Mouse (Mus musculus) midbrain, embryonic 13.5 days (tissue): Measurements from ENCODE around the gene Def8. TPM values are rescaled to one million over a fixed set of nuclear protein-coding genes. Genes with fewer than 3 reads are reported as not detected.
A peak's percentile ranks its signal among the peaks of the same experiment; 100 is the strongest.

Experiments
- ATAC-seq: fragments of 200-750 bp; cut with Nextera tagmentation; 2 replicates; pipeline ENCODE4 v1.8.0; 2017; ENCODE audit warnings: mild to moderate bottlenecking, moderate TSS enrichment, moderate library complexity
- H3K27ac ChIP-seq: fragments of 300-500 bp; sonication (generic); 2 replicates; pipeline ENCODE4 v1.5.1; 2015; ENCODE audit warnings: inconsistent platforms, mild to moderate bottlenecking, moderate library complexity
- H3K27me3 ChIP-seq: fragments of 300-500 bp; sonication (generic); 2 replicates; pipeline ENCODE4 v1.6.1; 2015; ENCODE audit warnings: mild to moderate bottlenecking, inconsistent platforms
- H3K36me3 ChIP-seq: fragments of 300-500 bp; sonication (generic); 2 replicates; pipeline ENCODE4 v1.6.1; 2015; ENCODE audit warnings: mild to moderate bottlenecking, inconsistent platforms
- H3K4me1 ChIP-seq: fragments of 300-500 bp; sonication (generic); replicated peaks from 2 replicates; pipeline ENCODE4 v1.6.1; 2015; ENCODE audit warnings: inconsistent platforms
- H3K4me2 ChIP-seq: fragments of 300-500 bp; sonication (generic); replicated peaks from 2 replicates; pipeline ENCODE4 v1.6.1; 2015; ENCODE audit warnings: moderate library complexity, mild to moderate bottlenecking, inconsistent platforms
- H3K4me3 ChIP-seq: fragments of 300-500 bp; sonication (generic); replicated peaks from 2 replicates; pipeline ENCODE4 v1.5.1; 2015; ENCODE audit warnings: mild to moderate bottlenecking, inconsistent platforms
- H3K9ac ChIP-seq: fragments of 300-500 bp; sonication (generic); replicated peaks from 2 replicates; pipeline ENCODE4 v1.6.1; 2015; ENCODE audit warnings: mild to moderate bottlenecking, inconsistent platforms
- H3K9me3 ChIP-seq: fragments of 300-500 bp; sonication (generic); 2 replicates; pipeline ENCODE4 v1.6.1; 2016; ENCODE audit warnings: mild to moderate bottlenecking, inconsistent platforms
- WGBS: fragments of 180-500 bp; shearing (Covaris S2); methylation state at CpG from one replicate; pipeline ENCODE4 v1.1.7; 2015; 5-methylcytosine and 5-hydroxymethylcytosine counted together
- polyA plus RNA-seq: library from polyadenylated mRNA; unstranded; fragments of >200 nt; fragmentation: Nextera tagmentation; extraction: Ambion mirVana; gene quantifications from 2 replicates; pipeline ENCODE4 v1.2.1, GENCODE M21; 2015

Def8 gene
- 41.7 and 42.8 TPM in 2 replicates for polyA plus RNA-seq

DNA sequence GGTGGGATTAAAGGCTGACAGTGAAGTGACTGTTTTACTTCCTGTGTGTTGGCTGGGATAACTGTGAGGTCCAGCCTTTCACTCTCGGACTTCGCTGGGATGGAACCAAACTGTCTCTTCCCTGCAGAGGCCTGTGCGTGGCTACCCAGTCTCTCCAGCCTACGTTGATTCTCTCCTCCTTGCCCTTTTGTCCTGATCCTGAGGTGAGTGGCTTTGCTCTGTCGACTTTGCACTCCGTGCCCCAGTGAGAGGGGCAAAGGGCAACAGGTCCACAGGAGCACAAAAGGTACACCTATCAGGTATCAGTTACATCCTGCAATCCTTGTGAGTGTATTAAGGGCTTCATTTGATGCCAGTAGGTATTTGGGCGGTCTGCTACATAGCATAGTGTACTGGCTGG lies at the start of gene Def8:
Gene Def8, plus strand, starts transcription at position 87 of the 400 bp plus-strand sequence.
- peaks cover 48% of the 10 kb centered on the region for H3K36me3 ChIP-seq
- peak within 1 kb of the TSS; percentile 18 for H3K4me2 ChIP-seq
- no peak within 1 kb of the TSS for H3K27ac ChIP-seq
- no peaks in the 10 kb centered on the region for H3K27me3 ChIP-seq
- peaks cover 21% of the 10 kb centered on the region for H3K9me3 ChIP-seq
- WGBS: 76% methylated on average over 7 of the region's 7 CpGs
- H3K9ac ChIP-seq: no peak within 1 kb of the TSS
- peak within 1 kb of the TSS; percentile 2; the same call in 1 of the 2 replicates for H3K4me3 ChIP-seq
- H3K4me1 ChIP-seq: peaks cover 23% of the 10 kb centered on the region
- ATAC-seq: no peak

DNA sequence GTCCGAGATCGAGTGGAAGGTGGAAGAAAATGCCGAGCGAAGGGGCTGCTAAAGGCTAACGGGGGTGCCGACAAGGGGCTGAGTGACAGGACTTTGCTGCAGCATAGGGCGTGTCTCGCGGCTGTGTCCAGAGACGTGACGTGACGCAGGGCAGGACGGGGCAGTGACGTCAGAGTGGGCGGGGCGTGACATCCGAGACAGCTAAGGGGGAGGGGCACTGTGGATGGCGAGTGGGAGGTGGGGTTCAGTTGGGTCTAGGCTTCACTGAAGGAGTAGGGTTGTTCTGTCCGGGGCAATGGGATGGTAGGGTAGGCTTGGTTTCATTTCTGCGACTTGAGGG lies 49.1 kb upstream of the Def8 start:
- Histone ChIP-seq H3K4me1 (peaks cover 31% of the 10 kb centered on the region), H3K4me3 (peak overlapping the region; percentile 75), H3K36me3 (peaks cover 27% of the 10 kb centered on the region), H3K4me2 (peak overlapping the region; percentile 74), H3K9ac (peak overlapping the region; percentile 87), H3K9me3 (no peaks in the 10 kb centered on the region), H3K27ac (peak overlapping the region; percentile 96), H3K27me3 (no peaks in the 10 kb centered on the region)
- peak; percentile 73 for ATAC-seq
- WGBS: 1% methylated on average over 20 of the region's 20 CpGs

DNA sequence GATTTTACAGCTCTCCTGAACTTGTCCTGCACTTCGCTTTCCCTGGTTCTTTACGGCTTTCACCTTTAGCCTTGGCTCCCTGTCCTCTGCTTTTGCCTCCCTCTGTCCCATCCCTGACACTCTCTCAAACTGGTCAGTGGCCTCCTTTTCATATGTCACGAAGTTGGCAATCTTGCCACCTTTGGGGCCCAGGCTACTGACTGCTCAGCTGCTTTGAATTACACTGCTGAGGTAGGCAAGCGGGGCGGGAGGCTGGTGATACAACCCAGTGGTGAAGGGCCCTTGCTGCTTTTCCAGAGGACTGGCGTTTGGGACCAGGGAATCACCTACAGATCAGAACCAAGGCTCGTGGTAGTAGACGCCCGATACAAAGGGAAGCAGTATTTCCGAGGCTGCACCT lies 47.6 kb upstream of the Def8 start:
- 0 out of 2 replicates have a peak overlapping the region, but pooled peaks have one; percentile 5 for H3K4me2 ChIP-seq
- peak overlapping the region; percentile 87 for H3K9ac ChIP-seq
- H3K27me3 ChIP-seq: no peaks in the 10 kb centered on the region
- peaks cover 31% of the 10 kb centered on the region for H3K4me1 ChIP-seq
- peaks cover 19% of the 10 kb centered on the region; the same call in 1 of the 2 replicates for H3K36me3 ChIP-seq
- ATAC-seq: no peak
- 88% methylated on average over 10 of the region's 10 CpGs for WGBS
- H3K27ac ChIP-seq: peak overlapping the region; percentile 53; the same call in 1 of the 2 replicates
- no peaks in the 10 kb centered on the region for H3K9me3 ChIP-seq
- H3K4me3 ChIP-seq: no peak overlapping the region

DNA sequence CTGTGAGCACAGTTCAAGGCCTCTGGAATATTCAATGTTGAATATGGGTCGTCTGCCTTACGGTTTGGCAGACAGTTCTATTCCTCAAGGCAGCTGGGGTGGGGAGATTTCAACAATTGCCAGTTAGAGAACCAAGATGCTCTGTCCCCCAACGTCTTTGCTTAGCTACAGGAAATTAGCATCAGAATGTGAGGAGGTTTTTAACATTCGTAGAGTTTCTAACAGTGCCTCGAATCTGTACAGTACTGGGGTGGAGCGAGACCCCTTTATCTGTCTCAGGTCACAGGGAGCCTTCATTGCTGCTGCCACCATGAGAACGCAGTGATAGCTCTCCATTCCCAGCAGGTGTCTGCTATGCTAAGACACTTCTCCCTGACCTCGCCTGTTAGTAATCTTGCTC lies 47.2 kb upstream of the Def8 start:
- Histone ChIP-seq H3K27ac (peak overlapping the region; percentile 53; the same call in 1 of the 2 replicates), H3K4me2 (0 out of 2 replicates have a peak overlapping the region, but pooled peaks have one; percentile 5), H3K36me3 (peaks cover 22% of the 10 kb centered on the region), H3K9ac (peak overlapping the region; percentile 87), H3K27me3 (no peaks in the 10 kb centered on the region), H3K4me1 (peaks cover 31% of the 10 kb centered on the region), H3K4me3 (no peak overlapping the region), H3K9me3 (no peaks in the 10 kb centered on the region)
- WGBS: 59% methylated on average over 8 of the region's 8 CpGs
- ATAC-seq: no peak

DNA sequence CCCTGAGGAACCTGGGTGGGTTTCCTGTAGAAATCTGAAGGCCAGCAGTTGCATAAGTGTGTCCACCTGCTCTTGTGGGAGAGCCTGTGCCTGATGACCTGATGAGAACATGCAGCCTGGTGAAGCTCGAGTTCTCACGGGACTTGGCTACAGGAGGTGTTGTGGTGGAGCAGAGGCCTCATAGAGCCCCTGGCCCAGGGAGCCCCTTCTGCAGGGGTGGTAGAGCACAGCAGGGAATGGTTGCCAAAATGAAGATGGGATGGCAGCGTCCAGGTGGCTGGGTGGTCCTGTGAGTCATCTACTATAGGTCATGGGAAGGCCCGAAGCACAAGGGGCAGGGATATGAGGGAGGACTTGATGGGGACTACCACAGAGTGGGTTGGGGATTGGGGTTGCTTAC lies 41.6 kb upstream of the Def8 start:
- Histone ChIP-seq H3K27me3 (no peaks in the 10 kb centered on the region), H3K4me2 (no peak overlapping the region), H3K27ac (no peak overlapping the region), H3K4me3 (no peak overlapping the region), H3K4me1 (peaks cover under 1% of the 10 kb centered on the region; the same call in 1 of the 2 replicates), H3K36me3 (peaks cover 67% of the 10 kb centered on the region), H3K9ac (no peak overlapping the region), H3K9me3 (no peaks in the 10 kb centered on the region)
- ATAC-seq: no peak
- 93% methylated on average over 4 of the region's 4 CpGs for WGBS

DNA sequence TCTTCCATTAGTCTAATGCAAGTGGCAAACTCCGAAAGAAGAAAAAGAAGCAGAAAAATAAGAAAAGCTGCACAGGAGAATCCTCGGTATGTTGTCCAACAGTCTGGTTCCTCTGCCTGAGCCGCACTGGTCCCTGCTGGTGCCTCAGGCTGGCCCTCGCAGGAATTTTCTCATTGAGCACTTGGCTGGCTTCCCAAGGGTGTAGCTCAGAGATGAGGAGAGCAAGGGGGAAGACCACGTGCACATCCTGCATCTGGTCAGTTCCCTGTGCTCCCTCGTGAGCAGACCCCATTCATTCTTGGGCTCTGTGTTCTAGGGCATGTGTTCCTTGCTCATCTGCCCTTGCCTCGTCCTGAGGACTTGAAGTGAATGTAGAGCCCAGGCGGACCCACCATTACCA lies 40.8 kb upstream of the Def8 start:
- Histone ChIP-seq H3K27me3 (no peaks in the 10 kb centered on the region), H3K36me3 (peaks cover 75% of the 10 kb centered on the region)

DNA sequence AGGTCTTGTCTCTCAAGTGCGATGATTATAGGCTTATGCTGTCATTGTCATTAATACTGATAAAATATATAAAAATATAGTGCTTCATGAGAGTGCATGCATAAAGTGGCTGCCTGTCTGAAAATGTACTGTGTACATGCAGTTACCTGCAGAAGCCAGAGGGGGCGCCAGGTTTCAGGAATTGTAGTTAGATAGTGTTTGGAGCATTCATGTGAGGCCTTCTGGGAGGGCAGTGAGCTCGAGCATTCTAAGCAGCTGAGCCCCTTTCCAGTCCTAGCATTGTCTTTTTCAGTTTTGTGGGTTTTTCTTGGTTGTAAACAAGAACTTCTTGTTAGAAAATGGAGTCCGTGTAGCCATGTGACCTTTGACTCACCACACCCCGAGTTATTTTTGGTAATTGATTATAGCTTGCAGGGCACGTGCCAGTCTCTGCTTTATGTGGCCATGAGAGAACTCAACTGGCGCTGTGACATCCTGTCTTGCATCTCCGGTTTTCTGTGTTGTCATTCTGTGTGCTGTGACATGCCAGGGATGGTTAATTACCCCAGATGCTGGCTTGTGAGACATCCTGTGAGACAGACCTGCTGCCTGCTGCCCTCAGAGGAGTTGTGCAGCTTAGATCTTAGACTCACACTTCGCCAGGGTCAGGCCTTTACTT lies 38.3 kb upstream of the Def8 start:
- no peaks in the 10 kb centered on the region for H3K27me3 ChIP-seq
- H3K4me2 ChIP-seq: no peak overlapping the region
- H3K27ac ChIP-seq: no peak overlapping the region
- WGBS: 73% methylated on average over 9 of the region's 9 CpGs
- H3K9me3 ChIP-seq: no peaks in the 10 kb centered on the region
- peaks cover 94% of the 10 kb centered on the region for H3K36me3 ChIP-seq
- no peaks in the 10 kb centered on the region for H3K4me1 ChIP-seq
- no peak overlapping the region for H3K9ac ChIP-seq
- ATAC-seq: no peak
- H3K4me3 ChIP-seq: no peak overlapping the region

More for the DNA sequence above, 40.8 kb upstream of the Def8 start:
- Histone ChIP-seq H3K9me3 (no peaks in the 10 kb centered on the region), H3K4me3 (no peak overlapping the region), H3K9ac (no peak overlapping the region), H3K4me2 (no peak overlapping the region), H3K4me1 (no peaks in the 10 kb centered on the region), H3K27ac (no peak overlapping the region)
- ATAC-seq: no peak
- 95% methylated on average over 8 of the region's 8 CpGs for WGBS

DNA sequence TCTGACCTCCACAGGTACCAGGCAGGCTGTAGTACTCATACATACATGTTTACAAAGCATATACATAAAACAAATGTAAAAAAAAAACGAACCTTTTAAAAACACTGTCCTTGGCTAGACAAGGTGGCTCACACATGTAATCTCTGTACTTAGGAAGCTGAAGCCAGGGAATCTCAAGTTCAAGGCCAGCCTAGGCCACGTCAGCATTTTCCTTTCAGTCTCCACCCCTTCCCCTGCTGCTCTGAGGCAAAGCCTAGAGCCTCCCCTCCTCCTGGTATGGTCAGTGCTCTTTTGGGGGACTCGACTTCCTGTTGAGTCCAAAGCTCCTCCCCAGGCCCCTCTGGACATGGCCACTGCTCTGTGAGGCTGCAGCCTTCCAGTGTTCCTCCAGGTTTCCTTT lies 36.3 kb upstream of the Def8 start:
- H3K27ac ChIP-seq: no peak overlapping the region
- peaks cover 99% of the 10 kb centered on the region for H3K36me3 ChIP-seq
- H3K4me1 ChIP-seq: no peaks in the 10 kb centered on the region
- no peak overlapping the region for H3K4me3 ChIP-seq
- H3K9me3 ChIP-seq: no peaks in the 10 kb centered on the region
- no peaks in the 10 kb centered on the region for H3K27me3 ChIP-seq
- ATAC-seq: no peak
- 85% methylated on average over 3 of the region's 3 CpGs for WGBS
- H3K4me2 ChIP-seq: no peak overlapping the region
- H3K9ac ChIP-seq: no peak overlapping the region

DNA sequence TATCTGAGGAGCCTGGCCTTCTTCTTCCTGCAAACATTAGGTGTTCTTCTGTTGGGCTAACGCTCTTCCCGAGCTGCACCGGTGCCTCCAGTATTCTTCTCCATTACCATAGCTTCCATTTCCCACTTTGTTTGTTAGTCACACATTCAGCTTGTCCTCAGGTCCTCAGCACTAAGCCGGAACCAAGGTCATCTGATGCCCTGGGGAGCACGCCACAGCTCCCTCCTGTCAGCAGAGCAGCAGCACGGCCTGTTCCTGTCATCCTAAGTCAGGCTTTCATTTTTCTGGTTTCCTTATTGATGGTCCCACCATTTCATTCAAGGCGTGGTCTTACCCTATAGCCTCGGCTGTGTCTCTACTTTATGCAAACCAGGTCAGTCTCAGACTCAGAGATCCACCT lies 35.5 kb upstream of the Def8 start:
- no peaks in the 10 kb centered on the region for H3K27me3 ChIP-seq
- WGBS: 96% methylated on average over 8 of the region's 8 CpGs
- H3K27ac ChIP-seq: no peak overlapping the region
- H3K4me3 ChIP-seq: no peak overlapping the region
- peaks cover 99% of the 10 kb centered on the region for H3K36me3 ChIP-seq
- no peak overlapping the region for H3K4me2 ChIP-seq
- H3K9ac ChIP-seq: no peak overlapping the region
- no peak for ATAC-seq
- H3K9me3 ChIP-seq: no peaks in the 10 kb centered on the region
- no peaks in the 10 kb centered on the region for H3K4me1 ChIP-seq

DNA sequence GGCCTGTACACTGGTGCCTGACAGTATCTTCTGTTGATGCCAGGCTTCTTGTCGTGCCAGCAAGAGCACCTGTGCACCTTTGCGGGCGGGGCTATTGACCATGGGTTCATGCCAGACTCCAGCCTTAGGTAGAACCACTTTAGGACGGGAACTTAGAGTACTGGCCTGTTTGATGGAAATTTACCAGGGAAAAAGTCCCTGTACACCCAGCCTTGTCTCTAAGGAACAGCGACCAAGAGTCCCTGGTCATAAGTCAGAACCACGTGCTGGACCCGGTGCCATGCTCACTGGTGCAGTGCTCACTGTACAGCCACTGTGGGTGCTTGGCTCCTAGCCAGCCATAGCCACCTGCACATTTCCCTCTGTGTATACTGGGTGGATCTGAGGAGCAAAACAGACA lies 34.3 kb upstream of the Def8 start:
- Histone ChIP-seq H3K4me2 (no peak overlapping the region), H3K9ac (no peak overlapping the region), H3K9me3 (no peaks in the 10 kb centered on the region), H3K4me3 (no peak overlapping the region), H3K4me1 (no peaks in the 10 kb centered on the region), H3K27me3 (no peaks in the 10 kb centered on the region), H3K36me3 (peaks cover 99% of the 10 kb centered on the region), H3K27ac (no peak overlapping the region)
- no peak for ATAC-seq
- 96% methylated on average over 7 of the region's 7 CpGs for WGBS

DNA sequence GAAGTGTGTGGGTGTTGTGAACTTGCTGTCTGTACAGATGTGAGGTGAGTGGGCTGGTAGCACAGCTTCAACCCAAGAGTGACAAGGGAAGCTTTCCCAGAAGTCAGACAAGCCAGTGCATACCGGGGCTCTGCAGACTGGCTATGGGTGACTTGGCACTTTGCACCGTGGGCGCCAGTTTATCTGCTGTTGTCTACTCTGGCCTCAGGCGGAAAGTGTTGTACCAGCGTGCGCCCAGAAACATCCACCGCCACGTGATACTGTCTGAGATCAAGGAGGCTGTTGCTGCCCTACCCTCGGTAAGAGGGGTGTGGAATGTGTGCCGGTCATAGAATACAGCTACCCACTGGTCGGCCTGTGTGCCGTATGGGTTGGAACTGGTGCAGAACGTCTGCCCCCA lies 25.0 kb upstream of the Def8 start:
- Histone ChIP-seq H3K4me2 (no peak overlapping the region), H3K9ac (no peak overlapping the region), H3K27me3 (no peaks in the 10 kb centered on the region), H3K9me3 (no peaks in the 10 kb centered on the region), H3K4me3 (no peak overlapping the region), H3K4me1 (no peaks in the 10 kb centered on the region), H3K27ac (no peak overlapping the region), H3K36me3 (peaks cover 100% of the 10 kb centered on the region)
- 96% methylated on average over 13 of the region's 13 CpGs for WGBS
- no peak for ATAC-seq

DNA sequence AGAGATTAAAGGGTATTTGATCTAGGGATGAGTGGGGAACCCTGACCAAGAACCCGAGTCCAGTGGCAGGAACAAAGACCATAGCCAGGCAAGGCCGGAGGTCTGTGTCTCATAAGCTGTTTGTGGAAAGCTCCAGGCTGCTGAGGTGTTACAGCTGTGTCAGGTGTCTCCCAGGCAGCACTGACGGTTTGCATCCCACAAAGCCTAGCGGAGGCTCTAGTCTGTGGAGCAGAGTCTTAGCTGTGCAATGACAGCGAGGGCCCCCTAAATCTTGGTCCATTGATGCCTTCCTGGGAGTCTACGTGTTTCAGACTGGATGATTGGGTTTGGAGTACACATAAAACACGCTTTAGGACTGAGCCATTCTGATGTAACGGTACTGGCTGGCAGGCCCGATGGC lies 21.4 kb upstream of the Def8 start:
- no peak for ATAC-seq
- H3K4me1 ChIP-seq: peaks cover 13% of the 10 kb centered on the region
- H3K4me2 ChIP-seq: no peak overlapping the region
- H3K4me3 ChIP-seq: no peak overlapping the region
- 94% methylated on average over 9 of the region's 9 CpGs for WGBS
- H3K27ac ChIP-seq: no peak overlapping the region
- no peaks in the 10 kb centered on the region for H3K27me3 ChIP-seq
- H3K9me3 ChIP-seq: no peaks in the 10 kb centered on the region
- no peak overlapping the region for H3K9ac ChIP-seq
- peaks cover 68% of the 10 kb centered on the region for H3K36me3 ChIP-seq
